Mouse (Mus musculus): ENCODE measurements around the gene Rps27rt.
"Not testable (repeated sequence)": the region's sequence is repeated elsewhere in the genome, so short reads cannot be mapped to it uniquely, and the experiment has no call there.

Gene Rps27rt

DNA sequence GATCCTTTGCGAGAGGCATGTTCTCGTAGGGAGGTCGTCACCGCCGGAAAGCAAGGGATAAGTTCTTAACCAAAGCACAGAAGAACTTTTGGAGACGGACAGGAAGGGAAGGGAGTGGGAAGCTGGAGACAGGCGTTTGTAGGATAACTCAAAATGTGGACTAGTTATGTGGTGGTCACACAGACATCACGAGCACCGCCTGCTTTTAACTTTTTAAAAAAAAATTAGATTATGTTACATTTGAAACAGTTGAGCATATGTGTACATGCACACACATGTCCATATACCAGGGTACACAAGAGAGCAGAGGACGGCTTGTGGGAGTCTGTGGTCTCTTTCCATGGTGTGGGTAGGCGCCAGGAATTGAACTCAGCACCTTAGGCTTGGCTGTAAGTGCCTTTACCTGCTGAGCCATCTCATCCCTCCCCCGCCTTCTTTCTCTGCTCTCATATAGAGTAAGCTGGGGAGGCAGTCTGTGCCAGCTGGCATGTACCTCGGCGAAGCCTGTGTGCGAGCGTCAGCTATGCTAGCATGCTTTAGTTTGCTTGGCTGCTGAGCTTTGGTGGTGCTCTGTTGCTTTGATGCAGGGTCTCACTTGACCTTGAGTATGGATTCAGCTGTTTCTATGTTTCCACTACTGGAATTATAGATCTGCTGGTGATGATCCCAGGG, at the start of gene Rps27rt:
Rps27rt (minus strand) TSS at position 51 of the 672 bp plus-strand sequence.
- no peak for DNase-seq

DNA sequence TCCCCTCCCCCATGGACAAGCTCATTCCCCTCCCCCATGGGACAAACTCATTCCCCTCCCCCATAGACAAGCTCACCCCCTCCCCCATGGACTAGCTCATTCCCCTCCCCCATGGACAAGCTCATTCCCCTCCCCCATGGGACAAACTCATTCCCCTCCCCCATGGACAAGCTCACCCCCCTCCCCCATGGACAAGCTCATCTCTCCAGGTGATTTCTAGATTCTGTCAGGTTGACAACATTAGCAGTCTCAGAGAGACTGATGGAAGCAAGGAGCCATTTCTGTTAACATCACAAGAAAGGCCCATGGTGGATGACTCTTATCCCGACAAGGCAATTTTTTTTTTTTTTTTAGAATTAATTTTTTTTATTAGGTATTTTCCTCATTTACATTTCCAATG, 48.5 kb upstream of the Rps27rt start:
- not testable (repeated sequence) for DNase-seq

DNA sequence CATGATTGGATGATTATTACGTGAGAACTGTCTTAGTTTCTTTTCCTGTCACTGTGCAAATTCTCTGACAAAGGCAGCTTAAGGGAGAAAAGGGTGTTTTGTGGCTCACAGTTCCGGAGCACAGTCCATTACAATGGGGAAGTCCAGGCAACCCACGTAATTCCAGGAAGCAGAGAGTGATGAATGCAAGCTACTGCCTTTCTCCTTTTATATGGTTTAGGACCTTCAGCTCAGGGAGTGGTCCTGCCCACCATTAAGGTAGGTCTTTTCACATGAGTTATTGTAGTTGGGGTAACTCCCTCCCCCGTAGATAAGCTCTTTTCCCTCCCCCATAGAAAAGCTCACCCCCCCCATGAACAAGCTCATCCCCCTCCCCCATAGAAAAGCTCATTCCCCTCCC, 48.0 kb upstream of the Rps27rt start:
- DNase-seq = no peak

DNA sequence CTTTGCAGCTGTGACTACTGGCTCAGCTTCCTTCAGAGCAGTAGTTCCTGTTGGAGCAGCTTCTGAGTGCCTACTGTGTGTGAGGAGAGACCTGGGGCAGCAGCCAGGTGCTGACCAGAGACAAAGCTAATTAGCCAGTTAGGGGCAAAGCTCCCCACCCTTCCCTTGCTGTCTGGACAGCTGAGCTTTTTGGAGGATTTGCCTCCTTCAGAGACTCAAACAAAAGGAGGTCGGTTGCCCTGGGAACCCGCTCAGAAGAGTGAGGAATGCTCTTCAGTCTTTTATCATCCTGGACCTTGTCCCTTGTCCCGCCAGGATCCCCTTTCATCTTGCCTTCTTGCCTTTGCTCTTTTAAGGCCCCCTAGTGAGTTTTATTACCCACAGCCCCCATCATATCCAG, 46.8 kb upstream of the Rps27rt start:
- no peak for DNase-seq

DNA sequence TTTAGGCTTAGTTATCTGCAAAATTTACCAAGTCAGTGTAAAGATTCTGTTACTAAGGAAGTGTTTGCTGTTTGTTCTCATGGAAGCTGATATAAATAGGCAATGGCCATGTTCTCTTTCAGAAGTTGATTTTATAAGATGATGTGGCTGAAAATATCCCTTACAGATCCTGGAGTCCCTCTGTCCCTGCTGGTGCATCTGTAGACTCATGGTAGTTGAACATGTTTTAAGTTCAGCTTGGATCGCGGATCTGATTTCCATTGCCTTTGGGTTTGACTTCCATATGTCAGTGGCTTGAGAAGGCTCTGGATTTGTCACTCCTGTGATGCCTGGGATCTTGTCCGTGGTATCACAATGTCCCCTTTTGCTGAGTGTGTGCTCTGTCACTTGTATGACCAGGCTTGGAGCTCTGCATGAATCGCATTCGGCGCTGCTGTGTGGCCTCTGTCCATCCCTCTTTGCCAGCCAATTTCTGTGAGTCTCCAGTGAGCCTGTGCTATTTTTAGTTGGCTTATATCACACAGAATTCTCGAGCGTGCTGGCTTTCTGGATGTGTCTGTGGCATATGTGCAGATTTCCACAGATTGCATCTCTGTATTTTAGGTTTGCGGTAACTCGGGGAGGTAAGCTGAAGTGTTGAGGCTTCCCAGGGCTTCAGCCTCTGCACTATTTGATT, 41.3 kb upstream of the Rps27rt start:
- no peak for DNase-seq

DNA sequence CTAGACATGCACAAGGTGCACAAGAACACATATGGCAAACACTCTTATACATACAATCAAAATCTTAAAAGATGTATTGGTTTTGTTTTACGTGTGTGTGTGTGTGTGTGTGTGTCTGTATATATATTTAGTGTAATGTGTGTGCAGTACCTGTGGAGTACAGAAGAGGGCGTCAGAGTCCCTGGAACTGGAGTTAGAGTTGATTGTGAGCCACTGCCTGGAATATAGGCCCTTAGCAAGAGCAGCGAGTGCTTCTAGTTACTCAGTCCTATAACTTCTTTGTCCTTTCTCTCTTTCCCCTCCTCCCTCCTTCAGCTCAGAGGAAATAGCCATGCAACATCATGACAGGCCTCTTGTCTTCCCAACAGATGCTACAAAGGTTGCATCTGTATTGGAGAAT, 40.6 kb upstream of the Rps27rt start:
- no peak for DNase-seq

DNA sequence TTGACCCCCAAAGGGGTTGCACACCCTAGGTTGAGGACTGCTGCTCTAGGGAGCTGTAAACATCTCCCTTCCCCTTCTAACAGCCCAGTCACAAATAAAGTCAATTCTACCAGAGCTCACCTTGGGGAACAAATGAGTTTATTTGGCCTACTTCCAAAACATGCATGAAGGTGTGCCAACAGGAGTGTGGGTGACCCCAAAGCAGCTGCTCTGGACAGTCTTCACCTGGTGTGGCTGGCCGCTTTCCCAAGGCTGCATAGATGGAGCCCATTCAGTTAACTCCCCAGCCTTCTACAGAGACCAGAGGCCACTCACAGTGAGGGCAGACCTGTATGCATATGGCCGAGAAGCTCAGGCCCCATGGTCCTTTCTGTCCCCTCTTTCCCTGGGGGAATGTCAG, 38.9 kb upstream of the Rps27rt start:
- DNase-seq = no peak

DNA sequence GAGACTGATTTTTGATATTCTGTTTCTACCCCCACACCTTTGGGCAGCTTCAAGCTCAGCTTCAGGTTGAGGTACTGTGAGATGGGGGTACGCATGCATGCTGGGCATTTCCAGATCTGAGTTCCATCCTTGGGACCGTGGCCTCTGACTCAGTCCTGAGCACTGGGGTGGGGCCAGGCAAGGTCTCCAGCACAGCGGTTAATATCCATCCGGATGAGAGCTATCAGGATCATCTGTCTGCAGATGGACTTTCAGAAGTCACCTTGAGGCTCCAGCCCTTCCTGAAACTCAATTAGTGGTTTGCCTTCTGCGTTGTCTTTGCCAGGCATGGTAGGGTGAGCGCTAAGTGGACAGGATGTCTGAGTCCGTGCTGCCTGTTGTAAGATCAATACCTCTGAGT, 37.6 kb upstream of the Rps27rt start:
- no peak for DNase-seq

DNA sequence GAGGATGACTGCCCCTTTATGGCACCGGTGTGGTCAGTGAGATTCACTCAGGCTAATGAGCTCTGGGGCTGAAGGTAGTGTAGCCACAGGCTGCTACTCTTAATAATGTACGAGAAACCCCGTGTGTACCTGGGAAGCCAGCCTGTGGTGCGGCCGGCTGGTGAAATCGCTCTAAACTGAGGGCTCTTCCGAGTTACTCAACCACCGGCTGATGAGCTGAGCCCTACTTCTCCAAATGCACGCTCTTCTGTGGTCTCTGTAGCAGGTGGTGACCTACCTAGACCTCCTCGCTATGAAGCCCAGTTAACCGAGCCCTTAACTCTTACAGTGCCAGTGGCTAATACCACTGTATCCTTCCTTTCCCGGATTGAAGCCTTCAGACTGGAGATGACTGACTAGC, 29.8 kb upstream of the Rps27rt start:
- no peak for DNase-seq

DNA sequence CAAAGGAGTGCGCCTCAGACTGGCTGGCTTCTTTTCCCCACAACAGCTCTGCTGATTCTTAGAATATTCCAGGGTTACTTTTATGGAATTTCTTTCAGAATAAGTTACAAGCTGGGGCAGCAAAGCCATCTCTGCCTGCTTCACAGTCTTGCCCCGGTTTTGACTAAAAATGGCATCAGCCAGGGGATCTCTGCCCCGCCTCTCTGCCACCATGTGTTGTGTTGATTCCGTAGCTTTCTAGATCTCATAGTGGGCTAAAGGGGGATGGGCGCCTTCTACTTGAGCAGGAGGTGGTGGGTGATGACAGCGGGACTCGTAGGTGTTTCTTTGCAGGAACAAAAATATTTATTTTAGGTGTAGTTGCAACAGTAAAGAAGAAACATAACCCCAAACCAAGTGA, 25.7 kb upstream of the Rps27rt start:
- DNase-seq = no peak

DNA sequence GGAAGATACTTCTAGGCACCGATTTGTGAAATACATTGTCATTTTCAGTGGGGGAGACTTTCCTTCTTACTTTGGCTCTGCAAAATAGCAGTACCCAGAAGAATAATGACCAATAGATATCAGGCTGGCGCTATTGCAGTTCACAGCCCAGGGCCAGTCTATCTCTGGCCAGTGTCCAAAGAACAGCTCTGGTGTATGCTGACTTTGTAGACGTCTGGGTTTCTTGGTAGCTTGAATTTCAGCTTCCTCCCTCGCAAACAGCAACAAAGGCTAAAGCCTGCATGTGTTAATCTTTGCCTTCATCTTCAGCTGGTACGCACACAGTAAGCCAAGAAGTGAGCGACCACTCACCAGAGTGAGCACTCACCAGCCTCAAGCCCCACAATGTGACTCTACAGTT, 25.2 kb upstream of the Rps27rt start:
- DNase-seq = no peak

DNA sequence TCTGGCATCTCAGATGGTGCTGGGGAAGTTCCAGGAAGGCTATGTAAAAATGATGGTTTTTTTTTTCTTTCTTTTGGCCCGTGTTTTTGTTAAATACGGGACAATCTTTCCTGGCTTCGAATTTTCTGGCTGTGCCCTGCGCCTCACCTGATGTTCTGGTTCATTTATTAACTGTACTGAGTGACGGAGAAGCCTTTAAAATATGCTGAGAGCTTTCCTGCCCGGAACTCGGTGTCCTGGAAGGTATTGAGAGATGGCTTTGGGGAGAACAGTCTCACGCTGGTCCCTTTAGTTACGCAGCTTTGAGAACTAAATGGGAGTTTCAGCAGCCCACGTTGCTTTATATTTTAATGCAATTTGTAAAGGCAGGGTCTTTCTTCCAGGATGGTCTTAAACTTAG, 22.9 kb upstream of the Rps27rt start:
- no peak for DNase-seq

DNA sequence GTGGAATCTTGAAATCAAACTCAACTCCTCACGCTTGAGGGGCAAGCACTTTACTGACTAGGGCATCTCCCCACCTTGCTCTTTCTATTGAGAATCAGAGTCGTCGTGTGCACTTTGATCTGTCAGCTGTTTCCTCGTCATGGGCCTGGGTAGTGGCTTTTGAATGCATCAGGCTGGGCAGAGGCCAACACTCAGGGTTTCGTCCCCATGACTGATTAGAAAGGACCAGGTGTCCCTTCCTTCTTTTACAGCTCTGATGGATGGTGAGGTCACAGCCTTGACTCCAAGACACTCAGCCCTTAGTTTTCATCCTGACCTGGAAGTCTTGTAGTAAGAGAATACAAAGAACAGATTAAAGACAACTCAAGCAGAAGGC, 17.2 kb upstream of the Rps27rt start:
- DNase-seq = no peak

DNA sequence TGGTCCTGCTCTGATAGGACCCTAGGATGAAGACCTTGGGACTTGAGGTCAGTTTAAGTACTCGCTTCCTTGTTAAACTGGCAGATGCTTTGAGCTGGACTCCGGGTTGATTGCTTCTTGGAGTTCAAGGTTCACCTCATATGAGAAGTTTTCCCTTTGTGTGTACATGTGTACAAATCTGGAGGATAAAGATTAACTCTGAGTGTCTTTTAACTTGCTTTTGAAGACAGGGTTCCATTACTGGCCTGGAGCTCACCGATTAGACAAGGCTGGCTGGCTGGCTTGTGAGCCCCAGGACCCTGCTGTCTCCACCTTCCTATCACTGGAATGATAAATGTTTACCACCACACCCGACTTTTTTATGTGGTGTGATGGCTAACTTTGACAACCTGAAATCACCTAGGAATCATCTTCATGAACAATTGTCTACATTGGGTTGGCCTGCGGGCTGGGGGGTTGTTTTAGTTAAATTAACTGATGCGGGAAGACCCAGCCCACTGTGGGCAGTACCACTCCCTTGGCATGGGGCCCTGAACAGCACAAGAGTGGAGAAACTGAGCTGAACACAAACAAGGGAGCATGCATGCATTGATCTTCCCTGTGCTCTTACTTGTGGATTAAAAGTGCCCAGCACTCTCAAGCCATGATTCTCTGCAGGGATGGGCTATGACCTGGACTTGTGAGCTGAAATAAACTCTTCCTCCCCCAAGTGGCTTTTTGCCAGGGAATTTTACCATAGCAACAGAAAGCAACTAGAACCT, 16.7 kb upstream of the Rps27rt start:
- no peak for DNase-seq

DNA sequence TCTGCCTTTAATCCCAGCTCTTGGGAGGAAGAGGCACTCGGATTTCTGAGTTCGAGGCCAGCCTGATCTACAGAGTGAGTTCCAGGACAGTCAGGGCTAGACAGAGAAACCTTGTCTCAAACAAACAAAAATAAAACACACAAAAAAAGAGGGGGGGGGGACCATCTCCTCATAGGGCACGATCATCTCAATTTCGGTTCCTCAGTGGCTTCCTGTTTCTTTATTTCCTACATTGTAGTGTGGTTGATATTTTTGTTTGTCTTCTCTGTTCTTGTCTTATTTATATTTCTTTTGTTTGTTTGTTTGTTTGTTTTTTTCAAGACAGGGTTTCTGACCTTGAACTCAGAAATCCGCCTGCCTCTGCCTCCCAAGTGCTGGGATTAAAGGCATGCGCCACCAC, 13.9 kb upstream of the Rps27rt start:
- no peak for DNase-seq

DNA sequence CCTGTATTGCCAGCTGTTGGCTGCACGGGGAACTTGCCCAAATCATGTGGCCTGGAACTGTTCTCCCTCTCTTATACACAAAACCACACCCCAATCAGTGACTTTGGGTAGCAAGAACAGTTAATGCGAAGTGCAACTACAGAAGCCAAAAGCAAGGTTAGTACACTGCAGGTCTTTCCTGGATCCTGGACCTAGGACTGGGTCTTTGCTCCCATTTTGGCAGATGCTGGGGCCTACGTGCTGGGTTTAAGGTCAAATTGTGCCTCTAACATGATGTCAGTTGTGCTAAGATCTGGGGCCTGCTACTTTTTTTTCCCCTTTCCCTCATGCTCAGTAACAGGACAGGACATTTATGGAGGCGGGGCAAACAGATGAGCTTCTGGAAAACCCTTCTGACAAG, 13.2 kb upstream of the Rps27rt start:
- no peak for DNase-seq

DNA sequence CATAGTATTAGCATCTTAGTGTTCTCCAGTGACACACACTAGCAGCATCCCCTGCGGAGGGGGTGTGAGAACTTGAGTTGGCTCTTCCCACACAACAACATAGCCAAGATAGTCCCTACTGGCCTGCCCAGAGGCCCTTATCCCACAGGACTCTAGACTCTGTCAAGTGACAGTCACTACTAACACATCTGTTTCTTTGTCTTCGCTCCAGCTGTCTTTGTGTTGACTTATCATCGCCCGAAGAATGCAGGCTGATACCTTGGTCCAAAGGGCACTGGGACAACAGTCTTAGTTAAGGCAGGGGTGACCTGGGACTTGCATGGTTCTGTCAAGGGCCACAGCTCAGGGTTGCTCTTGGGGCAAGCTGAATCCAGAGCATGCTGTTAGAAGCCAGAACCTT, 12.7 kb upstream of the Rps27rt start:
- DNase-seq = no peak

DNA sequence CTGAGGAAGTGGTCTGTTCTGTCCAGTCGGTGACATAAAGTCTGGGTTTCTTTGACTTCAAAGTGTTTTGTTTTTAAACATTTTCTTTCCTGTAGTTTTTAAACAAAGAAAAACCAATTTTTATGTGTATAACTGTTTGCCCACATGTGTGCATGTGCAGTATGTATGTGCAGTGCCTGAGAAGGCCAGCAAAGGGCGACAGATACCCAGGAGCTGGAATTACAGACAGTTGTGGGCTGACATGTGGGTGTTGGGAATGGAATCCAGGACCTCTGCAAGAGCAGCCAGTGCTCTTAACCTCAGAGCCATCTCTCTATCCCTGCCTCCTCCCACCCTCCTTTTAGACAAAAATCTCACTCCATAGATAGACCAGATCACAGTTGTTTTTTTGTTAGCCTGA, 10.0 kb upstream of the Rps27rt start:
- DNase-seq = no peak

DNA sequence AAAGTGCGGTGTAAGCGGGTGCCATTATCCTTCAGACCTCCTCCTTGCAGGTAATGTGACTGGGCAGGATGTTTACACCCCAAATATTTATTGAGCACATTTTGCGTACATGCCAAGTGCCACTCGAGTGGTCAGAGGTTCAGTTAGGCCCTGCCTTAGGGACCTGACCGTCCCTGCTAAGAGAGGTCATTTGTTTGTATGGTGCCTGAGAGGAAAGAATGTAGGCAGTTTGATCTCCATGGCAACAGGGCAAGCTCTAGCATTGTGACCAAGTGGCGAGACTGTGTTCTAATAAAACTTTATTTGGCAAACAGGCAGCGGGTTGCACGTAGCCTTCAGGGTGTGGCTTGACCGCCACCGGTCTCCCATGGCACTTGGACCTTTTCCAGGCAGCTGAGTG, 7.9 kb upstream of the Rps27rt start:
- DNase-seq = no peak

DNA sequence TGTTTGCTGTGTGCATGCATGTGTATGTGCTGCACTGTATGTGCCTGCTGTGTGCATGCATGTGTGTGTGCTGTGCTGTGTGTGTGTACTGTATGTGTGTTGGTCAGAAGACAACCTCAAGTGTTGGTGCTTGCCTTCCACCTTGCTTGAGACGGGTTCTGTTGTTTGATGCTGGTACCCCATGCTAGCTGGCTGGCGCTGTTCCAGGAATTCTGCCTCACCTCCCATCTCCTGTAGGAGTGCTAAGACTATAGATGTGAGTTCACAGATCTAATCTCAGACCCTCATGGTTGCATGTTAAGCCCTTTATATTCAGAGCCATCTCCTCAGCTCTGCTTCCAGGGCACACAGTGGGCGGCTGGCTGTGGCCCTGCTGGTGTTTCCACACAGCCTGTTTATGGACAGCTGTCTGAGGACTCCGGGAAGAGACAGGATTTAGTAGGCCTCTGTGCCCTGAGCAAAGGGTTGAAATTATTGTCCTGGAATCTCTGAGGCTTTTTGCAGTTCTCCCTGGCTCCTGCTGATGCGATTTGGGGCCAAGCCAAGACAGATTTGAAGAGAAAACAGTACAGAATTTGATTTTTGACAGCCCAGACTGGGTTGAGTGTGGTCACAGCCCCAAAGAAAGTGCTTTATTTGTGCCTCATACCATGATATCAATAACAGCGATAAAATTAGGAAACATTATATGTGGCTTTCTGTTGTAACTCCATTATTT, 6.2 kb upstream of the Rps27rt start:
- no peak for DNase-seq

DNA sequence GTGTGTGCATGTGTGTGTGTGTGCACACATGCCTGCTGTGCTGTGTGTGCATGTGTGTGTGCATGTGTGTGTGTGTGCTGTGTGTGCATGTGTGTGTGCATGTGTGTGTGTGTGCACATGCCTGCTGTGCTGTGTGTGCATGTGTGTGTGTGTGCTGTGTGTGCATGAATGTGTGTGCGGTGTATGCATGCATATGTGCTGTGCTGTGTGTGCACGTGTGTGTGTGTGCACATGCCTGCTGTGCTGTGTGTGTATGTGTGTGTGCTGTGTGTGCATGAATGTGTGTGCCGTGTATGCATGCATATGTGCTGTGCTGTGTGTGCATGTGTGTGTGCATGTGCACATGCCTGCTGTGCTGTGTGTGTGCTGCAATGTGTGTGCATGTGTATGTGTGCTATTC, 5.5 kb upstream of the Rps27rt start:
- no peak for DNase-seq

DNA sequence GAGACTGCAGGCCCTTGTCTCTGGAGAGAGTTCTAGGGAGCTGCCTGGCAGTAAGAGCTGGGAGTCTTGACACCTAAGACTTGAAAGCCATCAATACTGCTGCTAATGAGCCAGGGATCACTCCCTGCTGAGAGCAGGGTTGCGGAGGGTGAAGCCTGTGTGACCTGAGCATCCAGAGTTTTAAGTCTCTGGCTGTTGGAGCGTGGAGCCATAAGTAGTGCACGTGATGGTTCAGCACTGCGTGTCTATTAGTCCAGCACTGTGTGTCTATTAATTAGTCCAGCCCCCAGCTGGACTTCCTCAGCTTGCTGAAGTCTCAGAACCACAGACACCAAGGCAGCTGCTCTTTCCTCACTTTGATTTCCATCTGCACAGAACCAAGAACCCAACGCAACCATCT, 3.8 kb upstream of the Rps27rt start:
- DNase-seq = no peak

DNA sequence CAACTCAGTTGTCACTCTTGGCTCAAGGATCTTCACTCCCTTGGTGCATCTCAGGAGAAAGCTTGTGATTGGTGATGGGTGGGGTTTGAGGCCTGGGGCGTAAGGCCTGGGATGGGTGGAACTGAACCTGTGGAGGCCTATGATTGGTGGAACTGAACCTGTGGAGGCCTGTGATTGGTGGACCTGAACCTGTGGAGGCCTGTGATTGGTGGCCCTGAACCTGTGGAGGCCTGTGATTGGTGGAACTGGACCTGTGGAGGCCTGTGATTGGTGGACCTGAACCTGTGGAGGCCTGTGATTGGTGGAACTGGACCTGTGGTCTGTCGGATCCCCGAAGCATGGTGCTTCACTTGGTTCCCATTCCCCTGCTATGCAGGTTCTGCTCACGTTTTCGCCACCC, 3.2 kb upstream of the Rps27rt start:
- no peak for DNase-seq

DNA sequence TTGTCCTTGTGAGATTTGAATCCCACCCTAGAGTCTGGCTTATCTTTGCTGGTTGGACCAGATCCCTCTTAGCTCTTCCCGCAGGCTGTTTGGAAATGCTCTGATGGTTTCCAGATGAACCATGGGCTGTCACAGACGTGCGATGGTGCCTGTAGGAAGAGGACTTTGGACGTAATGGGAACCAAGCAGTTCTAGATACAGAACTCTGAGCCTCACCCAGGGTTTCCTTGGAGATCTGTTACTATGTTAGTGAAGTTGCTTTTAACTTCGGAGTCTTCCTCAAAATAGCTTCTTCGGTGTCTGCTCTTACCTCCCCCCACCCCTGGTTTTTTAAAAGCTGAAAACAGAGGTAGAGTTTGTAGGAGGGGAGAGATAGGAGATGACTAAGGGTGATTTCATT, 2.6 kb downstream of the Rps27rt start:
- no peak for DNase-seq
